Mouse (Mus musculus): ENCODE data around the gene Medag. TPM values are rescaled to one million over a fixed set of nuclear protein-coding genes. Genes with fewer than 3 reads are reported as not detected.

Gene Medag
- polyA plus RNA-seq, 1 experiment from 2014 or later: 0.72 TPM

DNA sequence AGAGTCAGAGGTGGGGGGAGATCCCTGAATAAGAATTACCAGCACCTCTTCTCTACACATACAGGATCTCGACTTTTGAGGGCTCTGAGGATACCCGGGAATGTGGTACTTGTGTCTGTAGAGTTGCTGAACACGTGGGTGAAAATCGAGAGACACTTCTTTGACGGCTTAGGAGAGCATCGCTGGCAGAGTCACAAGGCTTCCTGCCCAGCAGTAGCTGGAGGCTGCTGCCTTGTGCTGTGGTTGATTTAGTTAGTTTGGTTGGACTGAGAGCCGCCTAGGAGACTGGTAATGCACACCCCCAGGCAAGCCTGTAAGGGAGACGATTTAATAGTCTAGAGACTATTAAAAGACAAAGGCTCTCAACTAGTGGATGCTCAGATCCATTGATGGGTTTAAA lies 39.5 kb upstream of the Medag start:
- Histone ChIP-seq H3K4me3 (ENCODE audit: low read depth, low read length) (no peak overlapping the region), H3K36me3 (replicated peaks; ENCODE audit: control insufficient read depth, insufficient read depth, low read depth, low read length) (no peaks in the 10 kb centered on the region), H3K27me3 (ENCODE audit: control insufficient read depth, insufficient read depth, low read length) (no peaks in the 10 kb centered on the region), H3K4me1 (ENCODE audit: control insufficient read depth, insufficient read depth, low read length) (peaks cover 5% of the 10 kb centered on the region), H3K27ac (replicated peaks; ENCODE audit: low read depth, low read length) (no peak overlapping the region), H3K4me2 (ENCODE audit: low read depth, low read length) (no peak overlapping the region), H3K9me3 (replicated peaks; ENCODE audit: control insufficient read depth, low read length) (no peaks in the 10 kb centered on the region), H3K9ac (replicated peaks; ENCODE audit: low read length) (no peak overlapping the region)
- ATAC-seq (replicated peaks; ENCODE audit: insufficient number of reproducible peaks, low FRiP score, low TSS enrichment, low read depth) (no peak), DNase-seq (ENCODE audit: low spot score) (no peak)
- 81% methylated on average over 8 of the region's 8 CpGs for WGBS

DNA sequence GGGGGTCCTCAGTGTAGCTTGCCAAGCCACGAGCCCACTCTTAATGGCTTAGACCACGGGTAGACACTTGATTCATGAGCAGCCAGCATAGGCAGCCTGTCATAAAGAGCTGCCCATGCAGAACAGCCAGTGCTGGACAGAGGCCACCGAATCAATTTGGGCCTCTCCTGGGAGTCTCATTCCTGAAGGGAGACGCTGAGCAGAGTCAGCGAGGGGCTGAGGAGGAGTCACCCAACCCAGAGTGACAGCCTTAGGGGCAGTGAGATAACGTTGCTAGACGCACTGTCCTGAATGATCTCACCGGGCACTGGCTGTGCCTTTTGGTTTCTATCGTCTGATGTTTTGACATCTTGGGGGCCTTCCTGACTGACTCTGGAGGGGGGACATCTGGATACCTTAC lies 38.3 kb upstream of the Medag start:
- Histone ChIP-seq H3K9me3 (replicated peaks; ENCODE audit: control insufficient read depth, low read length) (no peaks in the 10 kb centered on the region), H3K27ac (replicated peaks; ENCODE audit: low read depth, low read length) (no peak overlapping the region), H3K4me1 (ENCODE audit: control insufficient read depth, insufficient read depth, low read length) (peaks cover 5% of the 10 kb centered on the region), H3K36me3 (replicated peaks; ENCODE audit: control insufficient read depth, insufficient read depth, low read depth, low read length) (no peaks in the 10 kb centered on the region), H3K9ac (replicated peaks; ENCODE audit: low read length) (no peak overlapping the region), H3K4me2 (ENCODE audit: low read depth, low read length) (no peak overlapping the region), H3K27me3 (ENCODE audit: control insufficient read depth, insufficient read depth, low read length) (no peaks in the 10 kb centered on the region), H3K4me3 (ENCODE audit: low read depth, low read length) (no peak overlapping the region)
- 47% methylated on average over 9 of the region's 9 CpGs for WGBS
- ATAC-seq (replicated peaks; ENCODE audit: insufficient number of reproducible peaks, low FRiP score, low TSS enrichment, low read depth) (no peak), DNase-seq (ENCODE audit: low spot score) (no peak)

DNA sequence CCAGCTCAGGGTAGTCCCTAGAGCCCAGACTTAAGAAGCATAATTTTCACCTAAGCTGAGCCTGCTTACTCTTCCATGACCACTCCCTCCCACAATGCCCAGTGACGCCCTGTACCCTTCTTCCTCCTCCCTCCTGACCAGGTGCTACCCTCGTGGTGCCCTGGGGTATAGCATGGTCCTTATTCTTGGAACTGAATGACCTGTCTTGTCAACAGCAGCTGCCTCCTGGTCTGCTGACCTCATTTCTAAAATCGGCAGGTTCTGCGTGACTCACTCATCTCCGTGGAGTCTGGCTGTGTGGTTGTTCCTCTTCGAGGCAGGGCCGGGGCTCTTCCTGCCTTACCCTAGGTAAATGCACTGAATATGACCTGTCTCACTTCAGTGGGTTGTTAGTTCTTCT lies 37.5 kb upstream of the Medag start:
- Histone ChIP-seq H3K9ac (replicated peaks; ENCODE audit: low read length) (no peak overlapping the region), H3K4me1 (ENCODE audit: control insufficient read depth, insufficient read depth, low read length) (peaks cover 5% of the 10 kb centered on the region), H3K9me3 (replicated peaks; ENCODE audit: control insufficient read depth, low read length) (no peaks in the 10 kb centered on the region), H3K27me3 (ENCODE audit: control insufficient read depth, insufficient read depth, low read length) (no peaks in the 10 kb centered on the region), H3K4me2 (ENCODE audit: low read depth, low read length) (no peak overlapping the region), H3K4me3 (ENCODE audit: low read depth, low read length) (no peak overlapping the region), H3K27ac (replicated peaks; ENCODE audit: low read depth, low read length) (no peak overlapping the region), H3K36me3 (replicated peaks; ENCODE audit: control insufficient read depth, insufficient read depth, low read depth, low read length) (no peaks in the 10 kb centered on the region)
- 76% methylated on average over 7 of the region's 7 CpGs for WGBS
- no peak; the same call in 1 of the 2 replicates for ATAC-seq (replicated peaks; ENCODE audit: insufficient number of reproducible peaks, low FRiP score, low TSS enrichment, low read depth)
- no peak for DNase-seq (ENCODE audit: low spot score)

DNA sequence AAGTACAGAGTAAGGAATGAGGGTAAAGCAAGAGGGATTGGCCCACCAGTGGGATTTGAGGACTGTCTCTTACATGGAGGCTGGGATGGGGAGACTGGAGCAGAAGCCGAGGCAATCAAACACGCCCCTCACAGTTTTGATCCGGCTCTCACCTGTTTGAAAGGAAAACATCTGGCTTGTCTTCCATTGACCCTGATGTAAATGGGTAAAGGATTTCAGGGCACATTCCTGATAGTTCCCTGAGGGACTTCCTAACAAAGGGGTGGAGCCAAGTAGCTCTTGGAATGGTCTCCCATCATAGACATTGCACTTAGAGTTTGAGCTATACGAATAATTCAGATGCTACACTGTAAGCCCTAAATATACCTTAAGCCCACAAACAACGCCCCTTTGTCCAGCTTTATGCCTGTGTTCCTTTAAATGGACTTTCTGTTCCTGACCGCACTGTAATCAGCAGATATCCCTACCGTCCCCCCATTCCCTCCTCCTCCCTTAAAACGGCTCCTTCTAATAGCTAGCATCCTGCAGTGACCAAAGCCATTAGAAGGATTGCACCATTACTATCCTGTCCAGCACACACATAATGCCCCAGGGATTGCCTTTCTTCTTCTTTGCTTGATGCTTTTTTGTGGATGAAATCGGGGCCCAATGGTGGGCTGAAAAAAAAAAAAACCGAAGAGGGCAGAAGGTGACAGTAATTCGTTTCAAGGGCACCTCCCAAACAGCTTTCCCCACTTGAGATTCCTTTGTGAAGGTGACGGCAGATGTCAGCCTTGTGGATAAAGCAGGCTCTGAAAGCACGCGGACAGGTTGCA lies 36.3 kb upstream of the Medag start:
- 36% methylated on average over 14 of the region's 14 CpGs for WGBS
- H3K4me2 ChIP-seq (ENCODE audit: low read depth, low read length): peak overlapping the region; percentile 14; the same call in 1 of the 2 replicates
- H3K36me3 ChIP-seq (replicated peaks; ENCODE audit: control insufficient read depth, insufficient read depth, low read depth, low read length): no peaks in the 10 kb centered on the region
- H3K4me3 ChIP-seq (ENCODE audit: low read depth, low read length): no peak overlapping the region
- H3K27ac ChIP-seq (replicated peaks; ENCODE audit: low read depth, low read length): no peak overlapping the region
- DNase-seq (ENCODE audit: low spot score): no peak
- no peaks in the 10 kb centered on the region for H3K9me3 ChIP-seq (replicated peaks; ENCODE audit: control insufficient read depth, low read length)
- H3K27me3 ChIP-seq (ENCODE audit: control insufficient read depth, insufficient read depth, low read length): no peaks in the 10 kb centered on the region
- ATAC-seq (replicated peaks; ENCODE audit: insufficient number of reproducible peaks, low FRiP score, low TSS enrichment, low read depth): no peak
- peaks cover 7% of the 10 kb centered on the region for H3K4me1 ChIP-seq (ENCODE audit: control insufficient read depth, insufficient read depth, low read length)
- H3K9ac ChIP-seq (replicated peaks; ENCODE audit: low read length): peak overlapping the region; percentile 25; the same call in 1 of the 2 replicates

DNA sequence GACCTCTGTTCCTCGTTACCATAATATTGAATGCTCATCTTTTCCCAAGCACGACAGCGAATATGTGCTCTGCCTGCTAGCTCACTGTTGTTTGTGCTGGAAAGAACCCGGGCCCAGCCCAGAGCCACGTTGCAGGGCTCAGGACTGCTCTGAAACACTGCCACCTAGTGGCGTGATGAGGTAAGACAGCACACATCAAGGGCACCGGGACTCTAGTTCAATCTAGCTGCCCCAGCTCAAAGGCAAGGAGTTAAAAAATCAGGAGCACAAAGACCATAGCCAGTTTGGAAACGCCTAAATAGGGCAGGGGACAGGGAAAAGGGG lies 35.7 kb upstream of the Medag start:
- ATAC-seq (replicated peaks; ENCODE audit: insufficient number of reproducible peaks, low FRiP score, low TSS enrichment, low read depth): peak; percentile 73
- Histone ChIP-seq H3K4me1 (ENCODE audit: control insufficient read depth, insufficient read depth, low read length) (peaks cover 7% of the 10 kb centered on the region), H3K36me3 (replicated peaks; ENCODE audit: control insufficient read depth, insufficient read depth, low read depth, low read length) (no peaks in the 10 kb centered on the region), H3K9ac (replicated peaks; ENCODE audit: low read length) (peak overlapping the region; percentile 25; the same call in 1 of the 2 replicates), H3K4me2 (ENCODE audit: low read depth, low read length) (peak overlapping the region; percentile 14; the same call in 1 of the 2 replicates), H3K27me3 (ENCODE audit: control insufficient read depth, insufficient read depth, low read length) (no peaks in the 10 kb centered on the region), H3K27ac (replicated peaks; ENCODE audit: low read depth, low read length) (no peak overlapping the region), H3K4me3 (ENCODE audit: low read depth, low read length) (no peak overlapping the region), H3K9me3 (replicated peaks; ENCODE audit: control insufficient read depth, low read length) (no peaks in the 10 kb centered on the region)
- peak; percentile 96 for DNase-seq (ENCODE audit: low spot score)
- WGBS: under 1% methylated on average over 8 of the region's 8 CpGs

- no peak overlapping the region for H3K27ac ChIP-seq (replicated peaks; ENCODE audit: low read depth, low read length)
- no peaks in the 10 kb centered on the region for H3K36me3 ChIP-seq (replicated peaks; ENCODE audit: control insufficient read depth, insufficient read depth, low read depth, low read length)
- no peak overlapping the region for H3K4me3 ChIP-seq (ENCODE audit: low read depth, low read length)
- no peak overlapping the region for H3K9ac ChIP-seq (replicated peaks; ENCODE audit: low read length)
- DNase-seq (ENCODE audit: low spot score) (no peak), ATAC-seq (replicated peaks; ENCODE audit: insufficient number of reproducible peaks, low FRiP score, low TSS enrichment, low read depth) (no peak)
- WGBS: 67% methylated on average over 7 of the region's 7 CpGs
- H3K4me2 ChIP-seq (ENCODE audit: low read depth, low read length): no peak overlapping the region
- H3K4me1 ChIP-seq (ENCODE audit: control insufficient read depth, insufficient read depth, low read length): peaks cover 7% of the 10 kb centered on the region
- H3K27me3 ChIP-seq (ENCODE audit: control insufficient read depth, insufficient read depth, low read length): no peaks in the 10 kb centered on the region
- no peaks in the 10 kb centered on the region for H3K9me3 ChIP-seq (replicated peaks; ENCODE audit: control insufficient read depth, low read length)
Observed at GRCm38 (mm10) chr5:149376367-149376766, 35.2 kb upstream of the Medag start.

- H3K4me2 ChIP-seq (ENCODE audit: low read depth, low read length): no peak overlapping the region
- no peaks in the 10 kb centered on the region for H3K36me3 ChIP-seq (replicated peaks; ENCODE audit: control insufficient read depth, insufficient read depth, low read depth, low read length)
- no peak overlapping the region for H3K27ac ChIP-seq (replicated peaks; ENCODE audit: low read depth, low read length)
- no peak overlapping the region for H3K4me3 ChIP-seq (ENCODE audit: low read depth, low read length)
- peaks cover 7% of the 10 kb centered on the region for H3K4me1 ChIP-seq (ENCODE audit: control insufficient read depth, insufficient read depth, low read length)
- H3K27me3 ChIP-seq (ENCODE audit: control insufficient read depth, insufficient read depth, low read length): no peaks in the 10 kb centered on the region
- H3K9me3 ChIP-seq (replicated peaks; ENCODE audit: control insufficient read depth, low read length): no peaks in the 10 kb centered on the region
- no peak overlapping the region for H3K9ac ChIP-seq (replicated peaks; ENCODE audit: low read length)
- DNase-seq (ENCODE audit: low spot score) (no peak), ATAC-seq (replicated peaks; ENCODE audit: insufficient number of reproducible peaks, low FRiP score, low TSS enrichment, low read depth) (no peak)
- WGBS: 22% methylated on average over 6 of the region's 6 CpGs
Observed at GRCm38 (mm10) chr5:149377253-149377652, 34.3 kb upstream of the Medag start.

GRCm38 (mm10) chr5:149378566-149378965 lies 33.0 kb upstream of the Medag start:
- DNase-seq (ENCODE audit: low spot score) (no peak), ATAC-seq (replicated peaks; ENCODE audit: insufficient number of reproducible peaks, low FRiP score, low TSS enrichment, low read depth) (no peak)
- WGBS: 53% methylated on average over 7 of the region's 7 CpGs
- H3K9me3 ChIP-seq (replicated peaks; ENCODE audit: control insufficient read depth, low read length): no peaks in the 10 kb centered on the region
- no peaks in the 10 kb centered on the region for H3K27me3 ChIP-seq (ENCODE audit: control insufficient read depth, insufficient read depth, low read length)
- no peak overlapping the region for H3K4me3 ChIP-seq (ENCODE audit: low read depth, low read length)
- no peak overlapping the region for H3K4me2 ChIP-seq (ENCODE audit: low read depth, low read length)
- no peaks in the 10 kb centered on the region for H3K36me3 ChIP-seq (replicated peaks; ENCODE audit: control insufficient read depth, insufficient read depth, low read depth, low read length)
- no peak overlapping the region for H3K9ac ChIP-seq (replicated peaks; ENCODE audit: low read length)
- no peak overlapping the region for H3K27ac ChIP-seq (replicated peaks; ENCODE audit: low read depth, low read length)
- H3K4me1 ChIP-seq (ENCODE audit: control insufficient read depth, insufficient read depth, low read length): peaks cover 7% of the 10 kb centered on the region

Data from embryonic facial prominence, embryonic 11.5 days (tissue).